Mouse (Mus musculus) midbrain, embryonic 12.5 days (tissue): ENCODE measurements around the gene Hif3a. TPM values are rescaled to one million over a fixed set of nuclear protein-coding genes. Genes with fewer than 3 reads are reported as not detected.

Source experiments
- ATAC-seq: fragments of 200-750 bp; cut with Nextera tagmentation; 2 replicates; pipeline ENCODE4 v1.8.0; 2017; ENCODE audit warnings: low read depth, moderate TSS enrichment, moderate library complexity; ENCODE audit not compliant: low FRiP score
- H3K27ac ChIP-seq: fragments of 300-500 bp; sonication (generic); replicated peaks from 2 replicates; pipeline ENCODE4 v1.5.1; 2016; ENCODE audit warnings: mild to moderate bottlenecking
- H3K27me3 ChIP-seq: fragments of 300-500 bp; sonication (generic); 2 replicates; pipeline ENCODE4 v1.6.1; 2016; ENCODE audit warnings: mild to moderate bottlenecking
- H3K36me3 ChIP-seq: fragments of 300-500 bp; sonication (generic); 2 replicates; pipeline ENCODE4 v1.6.1; 2016
- H3K4me1 ChIP-seq: fragments of 300-500 bp; sonication (generic); 2 replicates; pipeline ENCODE4 v1.6.1; 2016
- H3K4me2 ChIP-seq: fragments of 300-500 bp; sonication (generic); replicated peaks from 2 replicates; pipeline ENCODE4 v1.6.1; 2016; ENCODE audit warnings: mild to moderate bottlenecking, moderate library complexity
- H3K4me3 ChIP-seq: fragments of 300-500 bp; sonication (generic); 2 replicates; pipeline ENCODE4 v1.5.1; 2016; ENCODE audit warnings: mild to moderate bottlenecking
- H3K9ac ChIP-seq: fragments of 300-500 bp; sonication (generic); replicated peaks from 2 replicates; pipeline ENCODE4 v1.6.1; 2016; ENCODE audit warnings: mild to moderate bottlenecking, moderate library complexity
- H3K9me3 ChIP-seq: fragments of 300-500 bp; sonication (generic); 2 replicates; pipeline ENCODE4 v1.6.1; 2016; ENCODE audit warnings: mild to moderate bottlenecking
- WGBS: fragments of 180-500 bp; shearing (Covaris S2); methylation state at CpG from one replicate; pipeline ENCODE4 v1.1.7; 2016; 5-methylcytosine and 5-hydroxymethylcytosine counted together
- polyA plus RNA-seq: library from polyadenylated mRNA; unstranded; fragments of >200 nt; fragmentation: Nextera tagmentation; extraction: Ambion mirVana; gene quantifications from 2 replicates; pipeline ENCODE4 v1.2.1, GENCODE M21; 2016

Gene Hif3a
- polyA plus RNA-seq, 1 experiment from 2014 or later: 4.9 TPM

DNA sequence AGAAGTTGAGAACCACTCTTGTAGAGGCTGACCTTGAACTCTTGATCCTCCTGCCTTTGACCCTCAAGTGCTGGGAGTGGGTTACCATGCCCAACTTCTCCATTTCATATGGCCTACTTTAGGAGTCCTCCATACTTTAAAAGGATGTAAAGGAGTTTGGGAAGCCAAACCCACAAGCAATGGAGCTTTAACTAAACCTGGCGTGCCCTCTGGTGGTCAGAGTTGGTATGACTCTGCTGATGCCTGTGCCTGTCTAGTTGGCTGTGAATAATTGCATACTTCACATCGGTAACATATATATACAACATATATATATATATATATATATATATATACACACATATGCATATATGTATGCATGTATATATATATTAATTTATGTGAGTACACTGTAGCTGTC lies 4.2 kb upstream of the Hif3a start:
- H3K4me2 ChIP-seq: no peak overlapping the region
- no peak for ATAC-seq
- H3K9ac ChIP-seq: no peak overlapping the region
- no peaks in the 10 kb centered on the region for H3K9me3 ChIP-seq
- H3K27ac ChIP-seq: no peak overlapping the region
- WGBS: 13% methylated on average over 2 of the region's 2 CpGs
- no peak overlapping the region for H3K4me3 ChIP-seq
- peaks cover 19% of the 10 kb centered on the region for H3K27me3 ChIP-seq
- H3K36me3 ChIP-seq: no peaks in the 10 kb centered on the region
- H3K4me1 ChIP-seq: peaks cover 11% of the 10 kb centered on the region; the same call in 1 of the 2 replicates

GRCm38 (mm10) chr7:17065620-17066019 lies 3.4 kb upstream of the Hif3a start:
- Histone ChIP-seq H3K9me3 (no peaks in the 10 kb centered on the region), H3K4me1 (peaks cover 17% of the 10 kb centered on the region; the same call in 1 of the 2 replicates), H3K27ac (no peak overlapping the region), H3K36me3 (no peaks in the 10 kb centered on the region), H3K4me2 (no peak overlapping the region), H3K4me3 (no peak overlapping the region), H3K9ac (no peak overlapping the region), H3K27me3 (peaks cover 27% of the 10 kb centered on the region)
- WGBS: 88% methylated on average over 9 of the region's 9 CpGs
- no peak for ATAC-seq

DNA sequence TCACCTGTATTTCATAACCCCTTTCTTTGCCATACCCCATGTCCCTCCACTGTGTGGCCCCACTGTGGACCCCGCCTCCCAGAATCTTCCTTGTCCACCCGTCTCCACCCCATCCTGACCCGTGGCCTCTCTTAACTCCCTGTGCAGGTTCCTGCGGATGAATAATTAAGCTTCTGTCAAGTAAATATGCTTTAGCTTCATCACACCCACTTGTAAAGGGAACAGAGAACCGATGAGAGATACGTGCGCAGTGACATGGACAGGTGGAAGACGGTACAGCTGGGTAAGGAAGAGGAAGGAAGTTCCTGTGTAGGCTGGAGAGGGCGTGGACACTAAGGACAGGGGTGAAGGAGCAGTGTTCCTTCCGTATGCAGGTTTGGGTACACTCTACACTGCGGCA lies 618 bp upstream of the Hif3a start:
- no peaks in the 10 kb centered on the region for H3K9me3 ChIP-seq
- H3K36me3 ChIP-seq: no peaks in the 10 kb centered on the region
- peak; percentile 16; the same call in 1 of the 2 replicates for ATAC-seq
- no peak overlapping the region for H3K27ac ChIP-seq
- peaks cover 45% of the 10 kb centered on the region for H3K4me1 ChIP-seq
- peak overlapping the region; percentile 39 for H3K4me3 ChIP-seq
- WGBS: 16% methylated on average over 11 of the region's 11 CpGs
- peak overlapping the region; percentile 55; the same call in 1 of the 2 replicates for H3K9ac ChIP-seq
- H3K27me3 ChIP-seq: peaks cover 32% of the 10 kb centered on the region
- H3K4me2 ChIP-seq: peak overlapping the region; percentile 55

DNA sequence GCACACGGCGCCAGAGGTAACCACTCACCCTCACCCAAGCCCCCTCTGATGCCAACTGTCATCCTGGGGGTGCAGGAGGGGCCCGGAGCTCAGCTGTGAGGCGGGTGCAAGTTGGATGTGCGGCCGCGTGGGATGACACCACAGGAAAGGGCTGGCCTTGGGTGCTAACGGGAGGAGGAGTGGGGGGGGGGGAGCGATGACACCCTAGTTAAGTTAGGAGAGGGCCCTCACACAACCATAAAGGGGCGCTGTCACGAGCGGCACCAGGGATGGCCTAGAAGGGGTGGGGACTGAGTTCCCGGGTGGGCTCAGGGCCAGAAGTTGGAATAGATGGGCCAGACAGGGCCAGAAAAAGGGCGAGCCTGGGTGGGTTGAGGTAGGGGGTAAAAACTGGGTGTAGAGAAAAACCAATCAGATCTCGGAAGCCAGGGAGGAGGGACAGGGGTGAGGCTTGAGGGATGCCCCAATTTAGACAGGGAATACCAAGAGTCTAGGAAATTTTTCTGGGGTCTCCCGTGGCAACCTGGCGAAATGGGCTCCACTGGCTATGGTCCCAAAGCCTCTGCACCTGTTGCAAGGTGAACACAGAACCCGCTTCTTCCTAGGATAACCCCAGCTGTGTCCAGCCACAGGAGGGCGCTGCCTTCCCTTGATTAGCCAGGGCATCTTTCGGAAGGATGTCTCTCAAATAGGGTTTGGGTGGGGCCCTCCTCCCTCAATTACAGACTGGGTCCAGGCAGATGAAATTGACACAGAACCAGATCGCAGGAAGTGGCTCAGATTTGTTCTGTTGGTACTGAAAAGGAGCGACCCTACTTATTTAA lies 1.2 kb downstream of the Hif3a start:
- WGBS: 84% methylated on average over 22 of the region's 22 CpGs
- Histone ChIP-seq H3K4me2 (peak overlapping the region; percentile 55; the same call in 1 of the 2 replicates), H3K9ac (no peak overlapping the region), H3K27me3 (peaks cover 44% of the 10 kb centered on the region), H3K4me3 (no peak overlapping the region), H3K4me1 (peaks cover 60% of the 10 kb centered on the region), H3K27ac (no peak overlapping the region), H3K36me3 (no peaks in the 10 kb centered on the region), H3K9me3 (no peaks in the 10 kb centered on the region)
- ATAC-seq: no peak

DNA sequence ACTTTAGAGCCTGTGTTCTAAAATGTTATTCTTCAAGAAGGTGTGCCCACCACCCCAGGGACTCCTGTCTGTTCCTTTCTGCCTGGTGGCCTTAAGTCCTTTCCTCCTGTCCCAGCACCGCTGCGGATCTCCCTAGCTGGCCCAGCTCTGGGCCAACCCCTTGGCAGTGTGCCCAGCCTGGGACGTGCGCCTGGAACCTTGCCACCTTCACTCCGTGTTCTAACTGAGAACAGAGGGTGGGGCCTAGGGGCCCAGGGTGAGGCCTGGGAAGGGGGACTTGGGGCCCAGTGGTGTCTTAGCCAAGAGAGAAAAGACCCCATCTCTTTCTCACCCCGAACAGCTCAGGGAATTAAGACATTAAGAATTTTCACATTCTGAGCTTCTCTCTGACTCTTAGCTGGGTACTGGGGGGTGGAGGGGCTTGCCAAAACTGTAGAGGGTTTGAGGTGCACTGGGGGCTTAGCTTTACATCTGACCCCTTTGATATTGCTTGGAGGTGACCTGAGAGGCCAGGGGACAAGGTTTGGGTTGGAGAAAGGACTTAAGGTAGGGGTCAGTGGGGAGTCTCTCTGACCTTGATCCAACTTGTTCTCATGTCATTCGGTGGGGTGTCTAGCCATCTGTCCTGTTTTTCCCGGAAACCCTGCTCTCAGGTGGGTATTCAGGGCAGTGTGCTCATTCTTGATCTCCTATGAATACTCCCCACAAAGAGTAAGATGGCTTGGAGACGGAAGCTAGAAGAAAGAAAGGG lies 2.0 kb downstream of the Hif3a start:
- WGBS: 55% methylated on average over 9 of the region's 9 CpGs
- Histone ChIP-seq H3K4me3 (no peak overlapping the region), H3K9me3 (no peaks in the 10 kb centered on the region), H3K4me1 (peaks cover 65% of the 10 kb centered on the region), H3K9ac (no peak overlapping the region), H3K36me3 (no peaks in the 10 kb centered on the region), H3K27ac (no peak overlapping the region), H3K4me2 (no peak overlapping the region), H3K27me3 (peaks cover 47% of the 10 kb centered on the region)
- peak; percentile 16; the same call in 1 of the 2 replicates for ATAC-seq

GRCm38 (mm10) chr7:17059463-17059844 lies 2.8 kb downstream of the Hif3a start:
- H3K4me3 ChIP-seq: no peak overlapping the region
- no peaks in the 10 kb centered on the region for H3K9me3 ChIP-seq
- H3K4me1 ChIP-seq: peaks cover 65% of the 10 kb centered on the region
- H3K9ac ChIP-seq: no peak overlapping the region
- 82% methylated on average over 3 of the region's 3 CpGs for WGBS
- no peaks in the 10 kb centered on the region for H3K36me3 ChIP-seq
- ATAC-seq: no peak
- H3K4me2 ChIP-seq: no peak overlapping the region
- H3K27ac ChIP-seq: no peak overlapping the region
- H3K27me3 ChIP-seq: peaks cover 47% of the 10 kb centered on the region

GRCm38 (mm10) chr7:17058816-17059462 lies 3.3 kb downstream of the Hif3a start:
- H3K4me2 ChIP-seq: peak overlapping the region; percentile 27; the same call in 1 of the 2 replicates
- H3K9me3 ChIP-seq: no peaks in the 10 kb centered on the region
- peaks cover 65% of the 10 kb centered on the region for H3K4me1 ChIP-seq
- no peaks in the 10 kb centered on the region for H3K36me3 ChIP-seq
- H3K9ac ChIP-seq: no peak overlapping the region
- peak overlapping the region; percentile 72 for H3K27ac ChIP-seq
- ATAC-seq: peak; percentile 5; the same call in 1 of the 2 replicates
- 56% methylated on average over 8 of the region's 8 CpGs for WGBS
- no peak overlapping the region for H3K4me3 ChIP-seq
- H3K27me3 ChIP-seq: peaks cover 47% of the 10 kb centered on the region

DNA sequence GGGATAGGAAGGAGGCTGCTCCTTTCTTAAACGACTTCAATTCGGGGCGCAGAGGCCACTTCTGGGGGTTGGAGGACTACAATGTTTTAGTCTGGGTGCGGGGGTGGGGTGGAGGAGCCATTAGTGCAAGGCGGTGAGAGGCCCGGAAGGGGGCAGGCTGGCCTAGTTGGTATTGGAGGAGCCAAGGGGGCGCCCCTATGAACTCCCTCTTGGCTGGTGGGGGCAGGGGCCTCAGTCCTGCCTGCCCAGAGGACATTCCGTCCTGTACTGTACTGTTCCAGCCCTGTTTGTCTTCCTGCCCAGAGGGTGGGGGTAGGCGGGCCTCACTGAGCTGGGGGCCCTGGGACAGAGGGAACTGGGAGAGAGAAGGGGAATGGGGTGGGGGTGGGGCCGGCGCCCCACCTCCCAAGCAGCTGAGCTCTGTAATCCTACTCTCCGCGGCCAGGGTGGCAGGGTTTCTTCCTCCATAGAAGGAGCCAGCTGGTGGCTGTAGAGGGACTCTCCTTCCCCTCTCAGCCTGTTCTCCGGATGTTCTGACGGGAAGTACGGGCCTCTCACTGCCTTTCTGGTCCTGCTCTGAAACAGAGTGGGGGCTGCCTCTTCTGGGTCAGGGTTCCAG lies 4.0 kb downstream of the Hif3a start:
- H3K4me2 ChIP-seq: peak overlapping the region; percentile 27
- H3K4me3 ChIP-seq: no peak overlapping the region
- peak overlapping the region; percentile 72 for H3K27ac ChIP-seq
- 0 out of 2 replicates have a peak overlapping the region, but pooled peaks have one; percentile 5 for H3K9ac ChIP-seq
- peaks cover 42% of the 10 kb centered on the region for H3K27me3 ChIP-seq
- 4% methylated on average over 16 of the region's 16 CpGs for WGBS
- H3K36me3 ChIP-seq: no peaks in the 10 kb centered on the region
- ATAC-seq: peak; percentile 50
- H3K9me3 ChIP-seq: no peaks in the 10 kb centered on the region
- peaks cover 65% of the 10 kb centered on the region for H3K4me1 ChIP-seq

- Histone ChIP-seq H3K27ac (peak overlapping the region; percentile 44), H3K4me1 (peaks cover 54% of the 10 kb centered on the region), H3K4me3 (peak overlapping the region; percentile 43), H3K27me3 (peaks cover 33% of the 10 kb centered on the region), H3K36me3 (no peaks in the 10 kb centered on the region), H3K4me2 (peak overlapping the region; percentile 66), H3K9ac (peak overlapping the region; percentile 39; the same call in 1 of the 2 replicates), H3K9me3 (no peaks in the 10 kb centered on the region)
- ATAC-seq: no peak; the same call in 1 of the 2 replicates
- WGBS: 35% methylated on average over 14 of the region's 14 CpGs
Observed at GRCm38 (mm10) chr7:17056601-17057523, 5.4 kb downstream of the Hif3a start.

DNA sequence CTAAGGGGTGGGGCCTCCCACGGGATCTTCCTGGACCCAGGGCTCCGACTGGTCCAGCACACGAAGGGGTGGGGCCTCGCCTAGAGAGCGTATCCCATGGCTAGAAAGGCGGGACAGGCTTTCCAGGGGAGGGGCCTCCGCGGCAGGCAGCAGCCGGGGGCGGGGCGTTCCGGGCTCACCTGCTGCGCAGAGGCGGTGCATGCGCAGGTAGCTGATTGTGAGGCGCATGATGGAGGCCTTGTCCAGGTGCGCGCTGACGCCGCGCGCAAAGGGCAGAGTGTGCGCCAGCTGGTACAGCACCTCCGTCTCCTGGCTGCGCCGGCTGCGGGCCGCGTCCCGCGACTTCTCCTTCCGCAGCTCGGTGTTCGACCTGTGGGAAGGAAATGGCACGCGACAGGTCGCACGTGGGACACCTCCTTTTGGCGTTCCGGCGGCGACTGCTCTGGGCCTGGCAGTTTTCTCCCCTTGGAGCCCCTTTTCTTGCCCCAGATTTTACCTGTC lies 6.1 kb downstream of the Hif3a start:
- Histone ChIP-seq H3K4me1 (peaks cover 52% of the 10 kb centered on the region), H3K4me2 (peak overlapping the region; percentile 66), H3K9ac (peak overlapping the region; percentile 39; the same call in 1 of the 2 replicates), H3K4me3 (peak overlapping the region; percentile 43), H3K27me3 (peaks cover 26% of the 10 kb centered on the region), H3K9me3 (no peaks in the 10 kb centered on the region), H3K27ac (peak overlapping the region; percentile 44), H3K36me3 (no peaks in the 10 kb centered on the region)
- WGBS: under 1% methylated on average over 42 of the region's 42 CpGs
- peak; percentile 61 for ATAC-seq
